Mouse (Mus musculus) CD4-positive helper T cell, adult 2 months (primary cell): ENCODE data around the gene Stx1a.
"Not testable (repeated sequence)": the region's sequence is repeated elsewhere in the genome, so short reads cannot be mapped to it uniquely, and the experiment has no call there.

Source experiments
- DNase-seq: peaks from one replicate; pipeline ENCODE4 v3.0.0-alpha.2; 2012; ENCODE audit warnings: low read depth, missing footprints, low spot score

Stx1a gene

DNA sequence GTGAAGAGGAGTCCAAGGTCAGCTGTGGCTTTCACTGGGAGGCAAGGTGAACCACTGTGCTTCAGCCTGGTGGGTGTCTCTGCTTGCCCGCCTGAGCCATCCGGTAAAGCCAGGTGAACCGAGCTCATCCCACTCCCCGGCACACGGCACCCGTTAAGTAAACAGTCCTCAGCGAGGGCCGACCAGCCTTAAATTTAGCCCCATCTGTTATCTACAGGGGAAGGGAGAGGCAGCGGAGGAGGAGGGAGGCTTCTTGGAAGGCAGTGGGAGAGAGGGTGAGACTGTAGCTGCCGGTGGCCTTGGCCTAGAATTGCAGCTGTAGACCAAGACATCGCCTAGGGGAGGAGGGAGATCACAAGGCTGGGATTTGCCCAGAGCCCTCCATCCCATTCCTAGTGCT, 17.5 kb downstream of the Stx1a start:
- no peak for DNase-seq

DNA sequence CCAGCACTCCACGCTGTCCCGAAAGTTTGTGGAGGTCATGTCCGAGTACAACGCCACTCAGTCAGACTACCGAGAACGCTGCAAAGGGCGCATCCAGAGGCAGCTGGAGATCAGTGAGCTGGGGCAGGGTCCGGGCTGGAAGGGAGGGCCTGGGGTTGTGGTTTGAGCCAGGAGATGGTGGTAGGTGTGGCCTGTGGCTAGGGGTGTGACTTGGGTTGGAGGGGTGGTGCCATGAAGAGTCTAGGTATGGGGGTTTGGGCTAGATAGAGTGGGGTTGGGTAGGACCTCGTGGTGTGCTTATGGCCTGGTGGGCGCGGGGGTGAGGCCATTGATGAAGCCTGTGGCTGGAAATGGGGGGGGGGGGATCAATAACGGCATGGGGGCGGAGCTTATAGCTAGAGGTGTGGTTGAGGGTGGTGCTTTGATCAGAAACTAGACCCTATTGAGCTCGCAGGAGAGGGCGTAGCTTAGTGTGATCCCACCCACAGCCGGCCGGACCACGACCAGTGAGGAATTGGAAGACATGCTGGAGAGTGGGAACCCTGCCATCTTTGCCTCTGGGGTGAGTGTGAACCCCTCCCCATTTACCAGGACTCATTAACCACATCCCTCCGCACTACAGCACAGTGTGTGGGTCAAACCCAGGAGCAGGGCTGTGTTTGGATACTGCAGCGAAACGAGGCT, 19.0 kb downstream of the Stx1a start:
- DNase-seq: no peak

DNA sequence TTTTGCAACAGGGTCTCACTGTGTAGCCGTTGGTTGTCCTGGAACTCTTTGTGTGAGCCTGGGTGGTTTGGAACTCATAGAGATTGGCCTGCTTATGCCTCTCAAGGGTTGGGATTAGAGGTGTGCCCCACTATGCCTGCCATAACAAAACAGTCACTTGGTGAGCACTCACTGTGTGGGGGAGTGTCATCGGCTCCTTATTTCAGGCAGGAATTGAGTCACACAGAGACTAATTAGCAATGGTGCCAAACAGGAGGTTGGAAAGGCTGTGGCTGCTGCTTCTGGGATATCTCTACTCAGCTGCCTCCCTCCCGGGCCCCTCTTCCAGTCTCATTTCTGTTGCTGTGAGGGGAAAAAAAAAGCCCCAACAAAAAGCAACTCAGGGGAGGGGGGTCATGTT, 21.3 kb downstream of the Stx1a start:
- no peak for DNase-seq

DNA sequence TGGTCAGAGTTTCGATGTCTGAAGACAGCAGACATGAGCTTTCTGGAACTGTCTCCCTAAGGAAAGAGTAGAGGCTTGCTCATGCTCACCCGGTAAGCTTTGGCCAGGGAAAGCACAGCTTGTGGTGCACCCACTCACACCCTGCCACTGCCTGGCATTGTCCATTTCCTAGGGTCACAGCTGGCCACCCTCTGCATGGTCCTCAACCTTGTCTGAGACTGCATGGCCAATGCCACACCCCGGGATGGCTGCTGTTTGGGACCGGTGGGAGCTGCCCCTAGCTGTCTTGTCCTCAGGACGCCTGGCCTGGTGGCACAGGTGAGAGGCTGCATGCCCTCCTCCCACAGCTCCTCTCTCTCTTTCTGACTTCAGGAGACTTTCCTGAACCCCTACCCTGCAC, 25.3 kb downstream of the Stx1a start:
- DNase-seq: no peak

DNA sequence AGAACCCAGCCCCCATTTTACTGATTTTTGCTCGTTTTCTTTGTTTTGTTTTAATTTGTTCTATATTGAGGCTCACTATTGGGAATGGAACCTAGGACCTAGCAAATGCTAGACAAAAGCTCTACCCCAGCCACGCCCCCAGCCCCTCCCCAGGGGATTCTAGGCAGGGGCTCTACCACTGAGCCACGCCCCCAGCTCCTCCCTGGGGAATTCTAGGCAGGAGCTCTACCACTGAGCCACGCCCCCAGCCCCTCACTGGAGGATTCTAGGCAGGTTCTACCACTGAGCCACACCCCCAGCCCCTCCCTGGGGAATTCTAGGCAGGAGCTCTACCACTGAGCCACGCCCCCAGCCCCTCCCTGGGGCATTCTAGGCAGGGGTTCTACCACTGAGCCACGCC, 26.0 kb downstream of the Stx1a start:
- DNase-seq: not testable (repeated sequence)

DNA sequence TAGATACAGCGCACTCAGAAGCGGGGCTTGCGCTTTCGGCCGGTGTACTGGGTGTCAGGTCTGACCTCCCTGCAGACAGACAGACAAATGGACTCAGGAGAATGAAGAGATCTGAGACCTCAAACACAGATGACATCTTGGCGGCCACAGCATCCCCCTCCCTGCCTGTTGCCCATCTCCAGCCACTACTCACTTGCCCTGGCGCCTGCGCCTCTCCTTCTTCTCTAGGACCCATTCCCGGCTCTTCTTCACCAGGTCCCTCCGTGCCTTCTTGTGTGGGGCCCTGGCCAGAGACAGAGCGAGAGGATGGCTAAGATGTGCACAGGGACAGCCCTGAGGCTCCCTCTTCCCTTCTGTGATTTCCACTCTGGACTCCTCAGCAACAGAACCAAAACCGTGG, 30.1 kb downstream of the Stx1a start:
- no peak for DNase-seq

DNA sequence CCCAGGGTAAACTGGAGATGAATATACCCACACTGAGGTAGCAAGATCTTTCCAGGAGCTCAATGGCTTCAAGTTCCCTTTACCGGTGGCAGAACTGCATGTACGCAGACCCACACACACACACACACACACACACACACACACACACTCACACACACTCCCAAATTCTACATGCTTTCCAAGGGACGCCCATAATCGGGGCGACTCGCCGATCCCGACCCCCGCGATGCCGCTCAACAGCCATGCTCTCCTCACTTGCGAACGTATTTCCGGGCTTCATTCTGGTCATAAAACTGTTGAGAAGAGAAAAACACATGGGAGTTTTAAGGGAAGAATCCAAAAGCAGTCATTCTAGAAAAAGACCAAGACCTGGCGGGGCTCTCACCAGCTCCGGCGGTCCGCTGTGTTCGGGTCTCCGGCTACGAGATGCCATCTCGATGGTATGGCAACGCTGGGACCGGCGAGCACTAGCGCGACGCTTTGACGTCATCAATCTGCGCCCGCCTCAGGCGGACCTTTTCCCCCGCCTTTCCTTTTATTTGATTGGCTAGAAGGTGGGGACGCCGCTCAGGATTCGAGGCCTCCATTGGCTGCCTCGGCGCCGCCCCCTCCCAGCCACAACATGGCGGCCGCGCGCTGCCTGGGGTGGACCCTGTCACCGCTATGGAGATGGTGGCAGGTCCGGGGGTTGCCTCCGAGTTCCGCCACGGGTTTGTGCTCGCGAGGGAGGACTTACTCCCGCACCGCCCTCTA, 40.5 kb downstream of the Stx1a start, which contains the start of gene Dnajc30:
Dnajc30 (plus strand) TSS at position 574 of the 753 bp plus-strand sequence.
- peak; percentile 98 for DNase-seq

DNA sequence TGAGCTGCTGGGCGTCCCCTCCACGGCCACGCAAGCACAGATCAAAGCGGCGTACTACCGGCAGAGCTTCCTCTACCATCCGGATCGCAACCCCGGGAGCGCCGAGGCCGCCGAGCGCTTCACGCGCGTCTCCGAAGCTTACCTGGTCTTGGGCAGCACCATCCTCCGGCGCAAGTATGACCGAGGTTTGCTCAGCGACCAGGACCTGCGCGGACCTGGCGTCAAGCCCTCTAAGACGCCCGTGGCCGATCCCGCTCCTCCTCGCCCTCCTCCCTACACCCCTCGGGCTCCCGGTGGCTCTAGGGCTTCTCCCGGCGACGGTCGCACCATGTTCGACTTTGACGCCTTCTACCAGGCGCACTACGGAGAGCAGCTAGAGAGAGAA, 41.1 kb downstream of the Stx1a start:
- no peak for DNase-seq

DNA sequence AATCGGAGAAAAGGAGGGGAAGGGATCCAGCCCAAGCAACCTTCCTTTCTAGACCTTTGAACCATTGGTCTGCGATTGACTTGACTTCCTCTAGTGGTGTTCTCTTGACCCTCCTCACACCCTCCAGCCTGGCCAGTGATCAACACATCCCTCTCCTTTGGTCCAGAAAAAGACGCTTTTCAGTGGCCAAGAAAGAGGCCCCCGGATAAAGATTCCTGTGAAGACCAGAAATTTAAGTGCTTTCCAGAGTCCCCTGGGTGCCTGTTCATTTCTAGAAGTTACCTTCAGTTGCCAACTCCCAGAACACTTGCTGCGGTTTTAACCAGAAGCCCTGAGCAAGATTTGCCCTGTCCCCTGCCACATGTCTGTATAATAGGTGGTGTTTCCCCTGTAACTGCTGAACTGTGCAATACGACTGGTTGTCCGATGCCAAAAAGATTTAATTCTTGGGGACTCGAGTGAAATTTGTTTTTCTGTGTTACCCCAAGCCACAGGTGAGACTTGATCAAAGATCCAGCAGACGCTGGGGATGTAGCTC, 41.7 kb downstream of the Stx1a start, which contains the start of gene Bud23:
Bud23 (minus strand) TSS at position 51 of the 538 bp plus-strand sequence.
- DNase-seq: not testable (repeated sequence)

DNA sequence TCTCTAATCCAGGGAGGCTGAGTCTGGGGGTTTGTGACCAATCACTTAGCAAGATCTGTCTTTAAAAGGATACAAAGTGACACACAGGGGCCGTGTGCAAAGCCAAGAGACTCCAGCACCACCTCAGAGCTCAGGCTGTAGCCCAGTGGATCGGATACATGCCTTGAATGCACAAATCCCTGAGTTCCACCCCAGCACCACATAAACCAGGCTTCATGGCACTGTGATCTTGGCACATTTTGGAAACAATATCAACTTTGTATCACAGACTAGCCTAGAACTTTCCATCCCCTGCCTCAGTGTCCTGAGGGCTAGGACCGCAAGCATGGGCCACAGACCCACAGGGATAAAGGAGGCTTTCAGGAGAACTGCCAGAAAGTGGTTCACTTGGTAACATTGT, 42.7 kb downstream of the Stx1a start:
- DNase-seq: no peak

DNA sequence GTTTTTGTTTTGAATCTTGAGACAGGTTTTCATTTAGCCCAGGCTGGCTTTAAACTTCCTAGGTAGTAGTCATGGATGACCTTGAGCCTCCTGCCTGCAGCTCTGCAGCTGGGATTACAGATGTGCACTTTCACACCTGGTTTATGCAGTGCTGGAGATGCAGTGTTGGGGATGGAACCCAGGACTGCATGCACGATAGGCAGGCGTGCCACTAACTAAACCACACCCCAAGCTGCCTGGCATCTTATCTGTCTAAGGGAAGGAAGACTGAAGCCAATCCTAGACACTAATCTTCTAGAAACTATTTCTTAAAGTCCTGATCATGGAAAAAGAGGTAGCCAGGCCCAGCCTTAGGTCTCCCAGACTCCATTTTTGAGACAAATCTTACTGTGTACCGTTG, 47.2 kb downstream of the Stx1a start:
- DNase-seq: no peak

DNA sequence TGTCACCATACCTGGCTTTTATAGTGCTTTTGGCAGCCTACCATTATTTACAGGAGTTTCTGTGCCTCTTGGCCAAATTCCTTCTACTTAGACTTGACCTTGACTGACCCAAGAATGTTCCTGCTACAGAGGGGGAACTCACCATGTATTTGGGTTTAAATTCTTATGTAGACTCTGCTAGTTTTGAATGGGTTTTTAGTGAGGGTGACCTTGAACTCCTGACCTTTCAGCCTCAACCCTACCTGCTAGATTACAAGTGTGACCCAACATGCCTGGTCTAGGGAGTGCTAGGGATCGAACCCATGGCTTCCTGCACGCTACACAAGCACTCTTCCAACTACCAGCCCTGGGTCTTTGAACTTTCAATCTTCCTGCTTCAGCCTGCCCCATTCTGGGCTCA, 48.8 kb downstream of the Stx1a start:
- no peak for DNase-seq

DNA sequence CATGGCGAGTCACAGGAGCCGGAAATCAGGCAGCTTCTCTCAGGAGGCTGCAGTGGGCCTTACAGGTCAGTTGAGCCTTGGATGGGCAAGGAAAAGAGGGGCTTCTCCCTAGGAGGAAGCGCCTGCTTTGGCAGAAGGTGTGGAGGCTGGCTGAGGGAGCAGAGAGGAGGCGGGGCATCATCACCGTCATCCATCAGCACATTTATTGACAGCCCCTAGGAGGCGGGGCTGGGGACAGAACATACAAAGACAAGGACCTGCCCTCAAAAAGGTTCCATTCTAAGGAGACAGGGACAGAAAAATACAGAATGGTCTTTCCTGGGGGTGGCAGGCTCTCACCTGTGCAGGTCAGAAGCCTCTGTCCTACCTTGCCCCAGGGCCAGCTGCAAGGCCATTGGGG, 49.4 kb downstream of the Stx1a start:
- DNase-seq: no peak

DNA sequence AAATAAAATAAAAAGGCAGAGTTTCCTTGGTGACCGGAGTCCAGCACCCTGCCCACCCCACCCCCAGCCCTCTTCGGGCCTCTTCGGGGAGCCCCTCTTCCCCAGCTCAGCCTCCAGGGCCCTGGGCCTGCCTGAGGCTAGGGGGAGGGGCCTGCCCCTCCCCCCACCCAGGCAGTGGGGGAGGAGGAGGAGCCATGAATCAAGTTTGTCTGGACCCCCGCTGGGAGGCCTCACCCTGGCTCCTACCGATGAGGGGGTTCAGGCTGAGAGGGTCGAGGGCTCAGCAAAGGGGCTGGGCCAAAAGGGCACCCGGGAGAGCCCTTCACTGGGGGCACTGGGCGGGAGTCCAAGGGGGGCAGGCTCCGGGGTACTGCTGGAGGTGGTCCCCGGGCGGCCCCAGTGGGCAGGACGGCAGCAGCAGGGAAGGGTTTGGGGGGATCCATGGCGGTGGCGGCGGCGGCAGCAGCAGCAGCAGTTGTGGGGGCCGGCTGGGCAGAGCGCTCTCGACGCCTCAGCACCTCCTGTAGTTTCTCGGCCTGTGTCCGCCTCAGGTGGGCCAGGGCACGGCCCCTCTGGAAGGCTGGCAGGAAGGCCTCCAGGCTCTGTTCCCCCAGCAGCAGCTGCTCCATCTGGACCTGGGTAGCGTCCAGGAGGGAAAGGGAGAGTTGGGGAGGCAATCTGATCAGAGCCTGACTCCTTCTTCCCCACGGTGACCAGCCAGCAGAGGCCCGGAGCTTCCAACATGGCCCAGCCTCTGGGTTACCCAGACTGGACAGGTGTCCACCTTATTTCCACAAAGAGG, 50.3 kb downstream of the Stx1a start:
- DNase-seq: no peak

DNA sequence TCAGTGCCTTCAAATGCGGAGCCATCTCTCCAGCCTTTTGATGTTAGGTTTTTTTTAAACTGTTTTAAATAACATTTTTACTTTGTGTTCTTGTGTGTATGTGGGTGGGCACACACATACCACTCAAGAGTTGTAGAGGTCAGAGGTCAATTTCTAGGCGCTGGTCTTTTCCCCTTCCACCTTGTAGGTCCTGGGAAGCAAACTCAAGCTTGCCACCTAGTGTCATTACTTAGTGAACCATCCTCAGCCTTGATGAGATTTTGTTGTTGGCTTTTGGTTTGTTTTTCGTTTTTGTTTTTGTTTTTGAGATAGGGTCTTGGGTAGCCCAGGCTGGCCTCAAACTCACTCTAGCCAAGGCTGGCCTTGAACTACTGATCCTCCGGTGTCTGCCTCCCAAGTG, 52.4 kb downstream of the Stx1a start:
- DNase-seq: no peak

DNA sequence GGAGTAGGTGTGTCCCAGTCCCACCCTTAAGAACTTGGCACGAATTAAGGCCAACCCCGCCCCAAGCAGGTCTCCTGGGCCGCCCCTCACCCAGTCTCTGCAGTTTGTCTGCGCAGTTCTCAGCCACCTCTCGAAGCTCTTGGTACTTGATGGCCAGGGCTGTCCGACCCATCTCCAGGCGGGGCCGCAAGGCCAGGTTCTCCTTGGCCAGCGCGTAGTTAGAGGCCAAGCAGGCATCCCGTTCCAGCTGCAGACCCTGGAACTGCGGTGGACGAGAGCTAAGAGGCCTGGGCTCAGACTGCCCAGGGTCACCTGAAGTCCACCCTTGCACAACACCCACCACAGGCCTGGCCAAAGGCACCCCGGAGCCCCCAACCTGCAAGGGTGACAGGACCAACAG, 53.1 kb downstream of the Stx1a start:
- DNase-seq: no peak

DNA sequence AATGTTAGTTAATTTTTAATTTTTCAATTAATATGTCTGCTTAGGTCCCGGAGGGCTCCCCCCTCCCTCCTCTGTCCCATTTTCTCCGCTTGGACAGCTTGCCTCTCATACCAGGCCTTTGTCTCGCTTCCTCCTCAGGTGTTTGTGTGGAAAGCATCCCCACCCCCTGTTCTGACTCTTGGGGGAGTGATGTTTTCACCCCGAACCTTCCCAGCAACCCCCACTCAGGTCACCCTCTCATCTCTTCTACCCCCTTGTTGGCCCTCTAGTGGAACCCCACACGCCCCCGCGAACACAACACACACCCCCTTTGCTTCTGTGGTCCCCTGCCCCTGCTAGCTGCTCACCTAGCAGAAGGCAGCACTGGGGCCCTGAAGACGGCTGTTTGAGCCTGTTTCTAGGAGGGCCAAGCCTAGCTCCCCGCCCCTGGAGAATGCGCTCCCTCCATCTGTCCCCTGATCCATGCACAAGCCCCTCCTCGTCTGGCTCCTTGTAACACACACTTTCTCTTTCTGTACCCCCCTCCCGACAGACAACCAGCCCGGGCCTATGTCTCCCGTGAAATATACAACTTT, 53.7 kb downstream of the Stx1a start:
- no peak for DNase-seq

DNA sequence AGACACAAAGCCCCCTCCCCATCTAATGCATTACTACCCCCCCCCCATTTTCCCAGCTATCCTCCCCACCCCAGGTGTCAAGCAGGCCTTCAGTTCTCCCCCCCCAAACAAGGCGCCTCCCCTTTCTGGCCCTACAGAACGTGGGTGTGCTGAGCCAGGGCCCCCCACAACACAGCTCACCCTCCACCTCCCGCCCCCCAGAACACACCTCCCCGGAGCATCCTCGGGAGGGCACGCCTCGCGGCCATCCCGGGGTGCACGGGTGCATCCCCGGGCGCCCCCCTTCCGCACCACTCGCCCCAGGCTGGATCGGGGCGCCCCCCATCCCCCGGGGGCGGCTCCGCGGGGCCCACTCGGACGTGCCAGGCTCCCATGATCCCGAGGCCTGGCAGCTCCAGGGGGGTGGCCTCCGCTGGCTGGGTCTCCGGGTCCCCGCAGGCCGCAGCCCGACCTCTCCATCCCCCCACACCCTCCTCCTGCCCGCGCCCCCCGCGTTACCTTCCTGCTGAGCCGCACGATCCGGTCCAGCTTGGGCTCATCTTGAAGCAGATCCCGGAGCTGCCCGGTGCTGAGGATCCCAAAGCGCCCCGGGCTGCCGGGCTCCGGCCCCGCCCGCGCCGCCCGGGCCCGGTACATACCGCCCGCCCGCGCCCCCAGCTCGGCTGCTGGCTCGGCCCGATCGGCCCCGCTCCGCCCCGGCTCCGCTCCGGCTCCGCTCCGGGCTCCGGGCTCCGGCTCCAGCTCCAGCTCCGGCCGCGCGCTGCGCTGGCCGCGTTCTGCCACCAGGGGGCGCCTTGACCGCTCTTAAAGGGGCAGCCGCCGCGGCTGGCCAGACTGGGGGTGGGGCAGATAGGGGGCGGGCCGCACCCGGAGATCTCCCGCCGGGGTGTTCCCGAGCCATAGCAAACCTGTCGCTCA, 54.5 kb downstream of the Stx1a start, which contains the start of gene Vps37d:
Vps37d (minus strand) TSS at position 703 of the 918 bp plus-strand sequence.
- peak; percentile 85 for DNase-seq

DNA sequence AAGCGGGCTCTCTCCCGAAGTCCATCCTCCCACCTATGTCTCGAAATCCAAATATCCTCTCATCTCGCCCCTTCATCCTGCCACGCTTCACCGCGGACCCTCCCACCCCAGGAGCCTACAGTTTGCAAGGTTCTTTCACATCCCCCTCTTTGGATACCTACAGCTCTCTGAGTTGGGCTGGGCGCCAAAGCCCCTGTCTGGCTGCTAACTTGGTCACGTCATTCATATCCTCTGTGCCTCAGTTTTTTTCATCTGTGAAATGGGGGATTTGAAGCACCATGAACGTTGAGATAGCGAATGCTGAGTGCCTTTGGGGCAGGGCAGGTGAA, 55.2 kb downstream of the Stx1a start:
- no peak for DNase-seq

DNA sequence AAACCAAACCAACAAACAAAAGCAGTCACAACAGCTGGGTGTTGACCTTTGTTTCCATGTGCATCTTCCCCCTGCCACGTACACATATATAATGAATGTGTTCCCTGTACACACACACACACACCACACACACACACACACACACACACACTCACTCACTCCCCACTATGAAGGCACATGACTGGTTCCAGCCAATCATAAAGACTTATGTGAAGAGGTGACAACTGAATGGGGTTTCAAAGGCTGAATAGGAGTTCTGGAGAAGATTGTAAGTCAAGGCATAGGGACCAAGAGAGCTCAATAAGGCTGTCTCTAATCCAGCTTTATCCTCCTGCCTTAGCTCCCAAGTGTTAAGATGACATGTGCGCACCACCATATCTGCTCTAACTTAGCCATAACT, 56.3 kb downstream of the Stx1a start:
- no peak for DNase-seq

DNA sequence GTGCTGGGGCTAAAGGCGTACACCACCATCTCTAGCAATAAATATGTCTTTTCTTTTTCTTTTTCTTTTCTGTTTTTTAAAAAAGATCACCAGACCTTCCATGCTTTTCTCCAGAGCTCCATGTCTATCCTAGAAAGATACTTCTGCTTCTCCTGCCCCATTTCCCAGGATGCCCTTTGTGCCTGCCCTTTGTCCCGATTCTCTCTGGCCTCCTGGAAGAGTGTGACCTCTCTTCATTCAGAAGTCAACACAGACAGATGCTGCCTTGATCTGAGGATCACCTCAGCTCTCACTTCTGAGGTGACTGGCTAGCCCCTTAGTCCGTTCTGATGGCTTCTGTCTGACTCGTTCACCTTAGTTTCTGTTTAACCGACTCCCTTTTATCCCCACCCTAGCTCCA, 57.3 kb downstream of the Stx1a start:
- no peak for DNase-seq
